Comparison of ENCODE assay signal across 13 mouse cellular contexts in genomic region chr15:103035548-103035881, GRCm38 (mm10). TPM values are rescaled to one million over a fixed set of nuclear protein-coding genes. Genes with fewer than 3 reads are reported as not detected.
DNase-seq lines count a peak whose midpoint lies in the region; ATAC-seq and TF ChIP-seq lines count a peak whose summit lies in the region.
"Had no signal": no experiment of that assay in that cellular context is flagged by ENCODE, and none has a peak within 500 bp of the region (broad histone marks: within the 10 kb centered on the region; RNA-seq: fewer than 3 reads in every experiment).

No protein-coding gene starts in this region.

- peaks cover 9% of the 10 kb centered on the region for H3K4me1 ChIP-seq in heart, embryonic 15.5 days (replicated peaks)
- H3K4me1 ChIP-seq in E14TG2a.4 (replicated peaks; ENCODE audit: low read depth, low read length) = peaks cover 30% of the 10 kb centered on the region
- H3K4me1 ChIP-seq in hindbrain, embryonic 10.5 days (replicated peaks) = peaks cover 7% of the 10 kb centered on the region; the same call in 1 of the 2 replicates
- H3K4me1 ChIP-seq in limb, embryonic 14.5 days (ENCODE audit: control insufficient read depth, insufficient read depth, low read length) = peaks cover 9% of the 10 kb centered on the region
- H3K4me1 ChIP-seq: midbrain, embryonic 15.5 days had no signal

- no peak overlapping the region for H3K4me2 ChIP-seq in heart, embryonic 15.5 days
- peak overlapping the region; percentile 51 for H3K4me2 ChIP-seq in limb, embryonic 14.5 days (replicated peaks; ENCODE audit: low read depth, low read length, severe bottlenecking)

- 2% methylated on average over 14 of the region's 14 CpGs for WGBS in heart, embryonic 15.5 days
- under 1% methylated on average over 14 of the region's 14 CpGs for WGBS in hindbrain, embryonic 10.5 days
- WGBS in limb, embryonic 14.5 days = 3% methylated on average over 14 of the region's 14 CpGs

- H3K27me3 ChIP-seq in heart, embryonic 15.5 days = peaks cover 98% of the 10 kb centered on the region
- peaks cover 97% of the 10 kb centered on the region for H3K27me3 ChIP-seq in E14TG2a.4 (ENCODE audit: insufficient read depth, low read length)
- peaks cover 100% of the 10 kb centered on the region for H3K27me3 ChIP-seq in hindbrain, embryonic 10.5 days (ENCODE audit: insufficient read depth, poor library complexity, severe bottlenecking)
- peaks cover 96% of the 10 kb centered on the region for H3K27me3 ChIP-seq in limb, embryonic 14.5 days (ENCODE audit: control insufficient read depth, insufficient read depth, low read length)

- TF ChIP-seq POLR2A in limb, embryonic 14.5 days (IDR thresholded peaks at IDR 0.05; ENCODE audit: borderline replicate concordance, extremely low read depth, insufficient read depth, insufficient read length) = no peak

- no peak for DNase-seq in heart, postnatal 4 days
- peak; percentile 39 for DNase-seq in hindbrain, embryonic 10.5 days (ENCODE audit: low spot score)
- DNase-seq in limb, embryonic 14.5 days (ENCODE audit: low spot score) = no peak
- no peak for DNase-seq in adrenal gland, postnatal 4 days (ENCODE audit: low spot score in 2 of 2)
- DNase-seq in frontal cortex, adult 2 months (ENCODE audit: extremely low spot score in 1 of 2, low spot score in 1 of 2) = no peak
- DNase-seq in B cell, adult 2 months = no peak
- DNase-seq: right cerebral cortex, adult 18-20 months had no signal

- H3K4me3 ChIP-seq in heart, embryonic 15.5 days = peak overlapping the region; percentile 42; the same call in 1 of the 2 replicates
- peak overlapping the region; percentile 39; the same call in 1 of the 2 replicates for H3K4me3 ChIP-seq in E14TG2a.4 (replicated peaks; ENCODE audit: low read length)
- H3K4me3 ChIP-seq in hindbrain, embryonic 10.5 days = peak overlapping the region; percentile 42
- peak overlapping the region; percentile 34 for H3K4me3 ChIP-seq in limb, embryonic 14.5 days (replicated peaks; ENCODE audit: low read length)
- H3K4me3 ChIP-seq: midbrain, embryonic 15.5 days had no signal

- no peaks in the 10 kb centered on the region for H3K9me3 ChIP-seq in heart, embryonic 15.5 days (replicated peaks)
- 0 out of 2 replicates have a peak, but pooled peaks cover 9% of the 10 kb centered on the region for H3K9me3 ChIP-seq in E14TG2a.4 (ENCODE audit: low read length)
- no peaks in the 10 kb centered on the region for H3K9me3 ChIP-seq in hindbrain, embryonic 10.5 days
- no peaks in the 10 kb centered on the region for H3K9me3 ChIP-seq in limb, embryonic 14.5 days (ENCODE audit: control insufficient read depth, low read length)
- H3K9me3 ChIP-seq: midbrain, embryonic 15.5 days had no signal

- no peaks in the 10 kb centered on the region for H3K36me3 ChIP-seq in heart, embryonic 15.5 days
- no peaks in the 10 kb centered on the region for H3K36me3 ChIP-seq in E14TG2a.4 (ENCODE audit: insufficient read depth, low read length)
- H3K36me3 ChIP-seq in hindbrain, embryonic 10.5 days = no peaks in the 10 kb centered on the region
- H3K36me3 ChIP-seq in limb, embryonic 14.5 days (ENCODE audit: control insufficient read depth, insufficient read depth, low read length) = no peaks in the 10 kb centered on the region
- H3K36me3 ChIP-seq: midbrain, embryonic 15.5 days had no signal

- no peak overlapping the region for H3K9ac ChIP-seq in heart, embryonic 15.5 days
- 0 out of 2 replicates have a peak overlapping the region, but pooled peaks have one; percentile 25 for H3K9ac ChIP-seq in limb, embryonic 14.5 days (ENCODE audit: low read depth, low read length, severe bottlenecking)
- H3K9ac ChIP-seq: midbrain, embryonic 15.5 days had no signal

- no peak for TF ChIP-seq CTCF in E14TG2a.4 (conservative IDR thresholded peaks at IDR 0.05; ENCODE audit: low read length)

- H3K27ac ChIP-seq in heart, embryonic 15.5 days = no peak overlapping the region
- peak overlapping the region; percentile 26; the same call in 1 of the 2 replicates for H3K27ac ChIP-seq in hindbrain, embryonic 10.5 days
- H3K27ac ChIP-seq in limb, embryonic 14.5 days (replicated peaks; ENCODE audit: low read depth, low read length) = no peak overlapping the region
- H3K27ac ChIP-seq: midbrain, embryonic 15.5 days had no signal

- ATAC-seq in heart, embryonic 15.5 days (replicated peaks; ENCODE audit: insufficient number of reproducible peaks, insufficient read depth, low FRiP score, low read depth) = no peak
- no peak for ATAC-seq in limb, embryonic 14.5 days (ENCODE audit: low FRiP score, low read depth)
- ATAC-seq: midbrain, embryonic 15.5 days had no signal

RNA-seq across cellular contexts. Expression of gene Hoxc4, which starts 16.8 kb away (rescaled TPM):
- polyA plus RNA-seq in heart, embryonic 15.5 days (2015; fragmentation: Nextera tagmentation; extraction: Ambion mirVana) = 0.52 and 1.7 TPM in 2 replicates
- under 1 TPM in 1 of 2 experiments, not detected in 1; 0.14 TPM for total RNA-seq in heart, postnatal 4 days (2021)
- 1.5 and 29.6 TPM in 2 replicates for polyA plus RNA-seq in hindbrain, embryonic 10.5 days (2016; fragmentation: Nextera tagmentation; extraction: Ambion mirVana)
- polyA plus RNA-seq in limb, embryonic 14.5 days (2012; rRNA removed) = 5.9 and 7.5 TPM in 2 replicates
- 1.9 and 3.5 TPM in 2 replicates for polyA plus RNA-seq in limb, embryonic 14.5 days (2014; fragmentation: Nextera tagmentation; extraction: Ambion mirVana)
- total RNA-seq in adrenal gland, postnatal 4 days (2021) = 10 to 100 TPM; 11.3 to 13.4 TPM
- 0.06 TPM in 1 of 2 replicates, not detected in the other for polyA plus RNA-seq in frontal cortex, adult 2 months (2012; rRNA removed)
- total RNA-seq: granulocyte monocyte progenitor cell, adult 5-6 weeks; liver, adult 2 months had no signal
- polyA plus RNA-seq: liver, adult 2 months; midbrain, embryonic 15.5 days had no signal

RNA-seq across cellular contexts. Expression of gene Hoxc6, which starts 37.5 kb away (rescaled TPM):
- polyA plus RNA-seq in heart, embryonic 15.5 days (2015; fragmentation: Nextera tagmentation; extraction: Ambion mirVana) = 0.43 and 0.57 TPM in 2 replicates
- under 1 TPM in 1 of 2 experiments, not detected in 1; 0.16 TPM for total RNA-seq in heart, postnatal 4 days (2021)
- polyA plus RNA-seq in hindbrain, embryonic 10.5 days (2016; fragmentation: Nextera tagmentation; extraction: Ambion mirVana) = not detected in 2 replicates
- 8.0 and 10.4 TPM in 2 replicates for polyA plus RNA-seq in limb, embryonic 14.5 days (2012; rRNA removed)
- 2.4 and 2.5 TPM in 2 replicates for polyA plus RNA-seq in limb, embryonic 14.5 days (2014; fragmentation: Nextera tagmentation; extraction: Ambion mirVana)
- total RNA-seq in adrenal gland, postnatal 4 days (2021) = 10 to 100 TPM; 40.3 to 41.5 TPM
- not detected in 2 replicates for polyA plus RNA-seq in frontal cortex, adult 2 months (2012; rRNA removed)
- total RNA-seq: granulocyte monocyte progenitor cell, adult 5-6 weeks; liver, adult 2 months had no signal
- polyA plus RNA-seq: liver, adult 2 months; midbrain, embryonic 15.5 days; thymus, postnatal 0 days had no signal

RNA-seq across cellular contexts. Expression of gene Hoxc8, which starts 45.1 kb away (rescaled TPM):
- polyA plus RNA-seq in heart, embryonic 15.5 days (2015; fragmentation: Nextera tagmentation; extraction: Ambion mirVana) = 0.16 TPM in 1 of 2 replicates, not detected in the other
- not detected for total RNA-seq in heart, postnatal 4 days (2021)
- polyA plus RNA-seq in hindbrain, embryonic 10.5 days (2016; fragmentation: Nextera tagmentation; extraction: Ambion mirVana) = not detected in 2 replicates
- polyA plus RNA-seq in limb, embryonic 14.5 days (2012; rRNA removed) = 3.5 and 3.9 TPM in 2 replicates
- polyA plus RNA-seq in limb, embryonic 14.5 days (2014; fragmentation: Nextera tagmentation; extraction: Ambion mirVana) = 1.9 TPM in 2 replicates
- total RNA-seq in adrenal gland, postnatal 4 days (2021) = 10 to 100 TPM; 22.2 to 22.7 TPM
- polyA plus RNA-seq in frontal cortex, adult 2 months (2012; rRNA removed) = not detected in 2 replicates
- total RNA-seq: granulocyte monocyte progenitor cell, adult 5-6 weeks; liver, adult 2 months had no signal
- polyA plus RNA-seq: liver, adult 2 months; midbrain, embryonic 15.5 days; thymus, postnatal 0 days had no signal

RNA-seq across cellular contexts. Expression of gene Hoxc9, which starts 59.3 kb away (rescaled TPM):
- polyA plus RNA-seq in heart, embryonic 15.5 days (2015; fragmentation: Nextera tagmentation; extraction: Ambion mirVana) = 0.19 TPM in 1 of 2 replicates, not detected in the other
- not detected for total RNA-seq in heart, postnatal 4 days (2021)
- polyA plus RNA-seq in hindbrain, embryonic 10.5 days (2016; fragmentation: Nextera tagmentation; extraction: Ambion mirVana) = not detected in 2 replicates
- polyA plus RNA-seq in limb, embryonic 14.5 days (2012; rRNA removed) = 2.1 TPM in 2 replicates
- 1.1 and 1.3 TPM in 2 replicates for polyA plus RNA-seq in limb, embryonic 14.5 days (2014; fragmentation: Nextera tagmentation; extraction: Ambion mirVana)
- total RNA-seq in adrenal gland, postnatal 4 days (2021) = 1 to 10 TPM; 3.0 to 4.8 TPM
- not detected in 2 replicates for polyA plus RNA-seq in frontal cortex, adult 2 months (2012; rRNA removed)
- total RNA-seq: granulocyte monocyte progenitor cell, adult 5-6 weeks; liver, adult 2 months had no signal
- polyA plus RNA-seq: liver, adult 2 months; midbrain, embryonic 15.5 days; thymus, postnatal 0 days had no signal
